In the genomic region with DNA sequence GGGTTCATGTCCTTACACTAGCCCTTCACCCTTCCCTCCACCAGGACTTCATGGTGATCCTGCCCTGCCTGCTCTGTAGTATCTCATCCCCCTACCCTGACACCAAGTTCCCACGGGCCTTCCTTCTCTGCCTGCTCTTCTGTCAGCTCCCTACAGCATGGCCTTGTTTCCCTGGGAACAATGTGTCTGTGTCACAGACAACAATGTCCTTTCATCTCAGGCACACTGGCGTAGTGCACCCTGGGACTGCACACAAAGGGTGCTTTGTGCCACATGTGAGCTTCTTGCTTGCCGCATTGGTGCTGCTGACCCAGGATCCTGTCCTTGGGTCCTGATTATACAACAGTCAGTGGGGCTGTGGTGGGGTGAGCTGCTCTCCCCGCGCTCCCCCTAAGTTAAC, we compare ENCODE assay signal across 9 mouse cellular contexts. TPM values are rescaled to one million over a fixed set of nuclear protein-coding genes. Genes with fewer than 3 reads are reported as not detected.
DNase-seq lines count a peak whose midpoint lies in the region; ATAC-seq and TF ChIP-seq lines count a peak whose summit lies in the region.
"Had no signal": no experiment of that assay in that cellular context is flagged by ENCODE, and none has a peak within 500 bp of the region (broad histone marks: within the 10 kb centered on the region; RNA-seq: fewer than 3 reads in every experiment).

No protein-coding gene starts in this region.

- TF ChIP-seq POLR2A in cerebellum, adult 2 months (IDR thresholded peaks at IDR 0.05; ENCODE audit: borderline replicate concordance, insufficient read depth, low read length): no peak
- peak; percentile 14; the same call in 1 of the 2 replicates for TF ChIP-seq POLR2A in cortical plate, adult 2 months (IDR thresholded peaks at IDR 0.05; ENCODE audit: extremely low read depth, insufficient read depth, low read length)

- H3K4me1 ChIP-seq in cerebellum, adult 2 months (ENCODE audit: control insufficient read depth, insufficient read depth, low read length): peaks cover 11% of the 10 kb centered on the region
- H3K4me1 ChIP-seq in cortical plate, adult 2 months (ENCODE audit: control insufficient read depth, insufficient read depth, low read length): no peaks in the 10 kb centered on the region
- peaks cover 57% of the 10 kb centered on the region for H3K4me1 ChIP-seq in hindbrain, embryonic 12.5 days
- H3K4me1 ChIP-seq in midbrain, embryonic 16.5 days (ENCODE audit: control insufficient read depth, insufficient read depth, low read length): peaks cover 16% of the 10 kb centered on the region; the same call in 1 of the 2 replicates

- peak; percentile 88 for ATAC-seq in hindbrain, embryonic 12.5 days (ENCODE audit: low FRiP score)
- ATAC-seq in midbrain, embryonic 16.5 days: peak; percentile 88

- H3K9ac ChIP-seq in hindbrain, embryonic 12.5 days: 0 out of 2 replicates have a peak overlapping the region, but pooled peaks have one; percentile 2
- peak overlapping the region; percentile 35 for H3K9ac ChIP-seq in midbrain, embryonic 16.5 days (ENCODE audit: low read depth, low read length)

- 42% methylated on average over 5 of the region's 5 CpGs for WGBS in cerebellum, adult 2 months
- whole genome bisulfite sequencing in hindbrain, embryonic 12.5 days: 15% methylated on average over 5 of the region's 5 CpGs
- WGBS in midbrain, embryonic 16.5 days: 9% methylated on average over 5 of the region's 5 CpGs

- peak overlapping the region; percentile 9 for H3K4me2 ChIP-seq in hindbrain, embryonic 12.5 days (replicated peaks)
- H3K4me2 ChIP-seq in midbrain, embryonic 16.5 days (ENCODE audit: low read length): peak overlapping the region; percentile 14; the same call in 1 of the 2 replicates

- peaks cover 25% of the 10 kb centered on the region for H3K36me3 ChIP-seq in hindbrain, embryonic 12.5 days
- H3K36me3 ChIP-seq in midbrain, embryonic 16.5 days (ENCODE audit: control insufficient read depth, insufficient read depth, low read length): peaks cover 6% of the 10 kb centered on the region; the same call in 1 of the 2 replicates

- H3K27me3 ChIP-seq in cerebellum, adult 2 months (ENCODE audit: control insufficient read depth, insufficient read depth, low read length): no peaks in the 10 kb centered on the region
- no peaks in the 10 kb centered on the region for H3K27me3 ChIP-seq in hindbrain, embryonic 12.5 days
- H3K27me3 ChIP-seq in midbrain, embryonic 16.5 days (ENCODE audit: control insufficient read depth, insufficient read depth, low read depth, low read length): no peaks in the 10 kb centered on the region

- no peak for TF ChIP-seq CTCF in cerebellum, adult 2 months (IDR thresholded peaks at IDR 0.05; ENCODE audit: borderline replicate concordance, insufficient read depth, low read depth, low read length)
- no peak for TF ChIP-seq CTCF in cortical plate, adult 2 months (IDR thresholded peaks at IDR 0.05; ENCODE audit: extremely low read depth, insufficient read depth, low read length)

- no peak overlapping the region for H3K4me3 ChIP-seq in cerebellum, adult 2 months (replicated peaks; ENCODE audit: insufficient read depth, low read depth, low read length)
- H3K4me3 ChIP-seq in cortical plate, adult 2 months (ENCODE audit: insufficient read depth, low read length): no peak overlapping the region
- no peak overlapping the region for H3K4me3 ChIP-seq in hindbrain, embryonic 12.5 days
- H3K4me3 ChIP-seq in midbrain, embryonic 16.5 days (ENCODE audit: low read depth, low read length): no peak overlapping the region

- H3K27ac ChIP-seq in cerebellum, adult 2 months (ENCODE audit: insufficient read depth, low read length): peak overlapping the region; percentile 45
- peak overlapping the region; percentile 80 for H3K27ac ChIP-seq in cortical plate, adult 2 months (ENCODE audit: insufficient read depth, low read length)
- H3K27ac ChIP-seq in hindbrain, embryonic 12.5 days: peak overlapping the region; percentile 88
- H3K27ac ChIP-seq in midbrain, embryonic 16.5 days (ENCODE audit: low read length): peak overlapping the region; percentile 71

- no peaks in the 10 kb centered on the region for H3K9me3 ChIP-seq in hindbrain, embryonic 12.5 days (replicated peaks)
- H3K9me3 ChIP-seq in midbrain, embryonic 16.5 days (replicated peaks; ENCODE audit: control insufficient read depth, low read length, poor library complexity, severe bottlenecking): no peaks in the 10 kb centered on the region

- DNase-seq in cerebellum, adult 2 months: no peak
- DNase-seq in cerebellum, adult 9-10 months: no peak
- DNase-seq in urinary bladder, postnatal 10 days (ENCODE audit: low spot score): no peak
- DNase-seq in lung, postnatal 10 days: no peak
- DNase-seq in gastrocnemius, adult 8-10 months (ENCODE audit: low spot score in 2 of 2): no peak

RNA-seq across cellular contexts. Expression of gene Dpm2, which starts 11.1 kb away (rescaled TPM):
- 131 and 137 TPM in 2 replicates for polyA plus RNA-seq in cerebellum, adult 2 months (2012; rRNA removed)
- polyA plus RNA-seq in cortical plate, adult 2 months (2012; rRNA removed): 153 and 155 TPM in 2 replicates
- polyA plus RNA-seq in hindbrain, embryonic 12.5 days (2016; fragmentation: Nextera tagmentation; extraction: Ambion mirVana): 110 and 117 TPM in 2 replicates
- 136 TPM in 2 replicates for polyA plus RNA-seq in midbrain, embryonic 16.5 days (2015; fragmentation: Nextera tagmentation; extraction: Ambion mirVana)
- 10 to 100 TPM in 3 of 4 experiments, 1 to 10 TPM in 1; 9.2 to 15.0 (median 10.6) TPM for total RNA-seq in gastrocnemius, adult 8-10 months (2022)

RNA-seq across cellular contexts. Expression of gene Pip5kl1, which starts 15.0 kb away (rescaled TPM):
- polyA plus RNA-seq in cerebellum, adult 2 months (2012; rRNA removed): 25.2 and 28.4 TPM in 2 replicates
- polyA plus RNA-seq in cortical plate, adult 2 months (2012; rRNA removed): 31.3 and 37.6 TPM in 2 replicates
- 4.2 and 5.0 TPM in 2 replicates for polyA plus RNA-seq in hindbrain, embryonic 12.5 days (2016; fragmentation: Nextera tagmentation; extraction: Ambion mirVana)
- 14.5 and 17.1 TPM in 2 replicates for polyA plus RNA-seq in midbrain, embryonic 16.5 days (2015; fragmentation: Nextera tagmentation; extraction: Ambion mirVana)
- not detected for total RNA-seq in gastrocnemius, adult 8-10 months (2022)
- total RNA-seq: megakaryocyte progenitor cell, adult 5-6 weeks had no signal

RNA-seq across cellular contexts. Expression of gene 9430097D07Rik, which starts 15.9 kb away (rescaled TPM):
- polyA plus RNA-seq in cerebellum, adult 2 months (2012; rRNA removed): 0.59 and 0.60 TPM in 2 replicates
- 1.0 TPM in 2 replicates for polyA plus RNA-seq in cortical plate, adult 2 months (2012; rRNA removed)
- polyA plus RNA-seq in hindbrain, embryonic 12.5 days (2016; fragmentation: Nextera tagmentation; extraction: Ambion mirVana): 0.31 and 0.56 TPM in 2 replicates
- polyA plus RNA-seq in midbrain, embryonic 16.5 days (2015; fragmentation: Nextera tagmentation; extraction: Ambion mirVana): 0.52 and 1.1 TPM in 2 replicates
- total RNA-seq in gastrocnemius, adult 8-10 months (2022): not detected
- total RNA-seq: megakaryocyte progenitor cell, adult 5-6 weeks had no signal

RNA-seq across cellular contexts. Expression of gene Fam102a, which starts 24.4 kb away (rescaled TPM):
- 38.1 and 40.2 TPM in 2 replicates for polyA plus RNA-seq in cerebellum, adult 2 months (2012; rRNA removed)
- 39.2 and 46.7 TPM in 2 replicates for polyA plus RNA-seq in cortical plate, adult 2 months (2012; rRNA removed)
- 12.6 and 15.5 TPM in 2 replicates for polyA plus RNA-seq in hindbrain, embryonic 12.5 days (2016; fragmentation: Nextera tagmentation; extraction: Ambion mirVana)
- polyA plus RNA-seq in midbrain, embryonic 16.5 days (2015; fragmentation: Nextera tagmentation; extraction: Ambion mirVana): 5.0 and 5.9 TPM in 2 replicates
- 1 to 10 TPM; 1.6 to 3.8 (median 2.9) TPM for total RNA-seq in gastrocnemius, adult 8-10 months (2022)

RNA-seq across cellular contexts. Expression of gene St6galnac4, which starts 27.3 kb away (rescaled TPM):
- 91.4 and 101 TPM in 2 replicates for polyA plus RNA-seq in cerebellum, adult 2 months (2012; rRNA removed)
- polyA plus RNA-seq in cortical plate, adult 2 months (2012; rRNA removed): 34.8 and 36.6 TPM in 2 replicates
- 21.5 and 22.9 TPM in 2 replicates for polyA plus RNA-seq in hindbrain, embryonic 12.5 days (2016; fragmentation: Nextera tagmentation; extraction: Ambion mirVana)
- polyA plus RNA-seq in midbrain, embryonic 16.5 days (2015; fragmentation: Nextera tagmentation; extraction: Ambion mirVana): 33.4 and 39.0 TPM in 2 replicates
- total RNA-seq in gastrocnemius, adult 8-10 months (2022): 10 to 100 TPM; 11.4 to 15.5 (median 13.8) TPM
